Mouse (Mus musculus) G1E (cell line): Measurements from ENCODE around the gene Dock8.

Source experiments
- CTCF ChIP-seq: IDR thresholded peaks from 2 replicates; pipeline ENCODE4 v1.5.1; 2012; ENCODE audit warnings: low read depth, low read length, inconsistent platforms, mixed read lengths
- GATA1 ChIP-seq: IDR thresholded peaks from 2 replicates; pipeline ENCODE4 v1.6.1; 2012; ENCODE audit warnings: borderline replicate concordance, low read length, inconsistent platforms, mixed read lengths
- GATA2 ChIP-seq: IDR thresholded peaks from 2 replicates; pipeline ENCODE4 v1.6.1; 2012; ENCODE audit warnings: low read depth, low read length, inconsistent platforms, borderline replicate concordance
- POLR2AphosphoS5 ChIP-seq: IDR thresholded peaks from 2 replicates; pipeline ENCODE4 v1.6.1; 2012; ENCODE audit warnings: low read depth, low read length, inconsistent platforms; ENCODE audit not compliant: insufficient replicate concordance
- TAL1 ChIP-seq: conservative IDR thresholded peaks from 2 replicates; pipeline ENCODE4 v1.6.1; 2012; ENCODE audit warnings: low read depth, low read length, inconsistent platforms, mixed read lengths

DNA sequence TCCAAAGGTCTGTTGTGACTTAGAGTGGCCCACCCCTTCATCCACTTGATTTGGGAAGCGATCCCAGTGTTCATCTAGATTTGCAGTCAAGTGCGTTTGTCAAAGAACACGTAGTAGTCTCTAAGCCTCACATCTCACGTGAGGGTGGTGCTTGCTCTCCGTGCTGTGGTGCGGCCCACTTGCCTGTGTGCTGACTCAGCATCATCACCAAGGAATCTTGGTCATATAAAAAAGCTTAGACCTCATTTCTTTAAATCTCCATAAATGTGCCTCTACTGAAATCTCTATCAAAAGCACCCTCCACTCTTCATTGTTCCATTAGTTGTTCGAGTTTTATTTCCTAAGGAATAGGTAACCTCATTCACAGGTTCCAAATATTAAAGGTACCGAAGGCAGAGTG is 107.0 kb downstream of the Dock8 start:
- TF ChIP-seq TAL1 (no peak), CTCF (no peak), GATA1 (no peak), POLR2AphosphoS5 (no peak), GATA2 (no peak)
